Mouse (Mus musculus) heart, adult 2 months (tissue): ENCODE data around the gene Ces1e. TPM values are rescaled to one million over a fixed set of nuclear protein-coding genes. Genes with fewer than 3 reads are reported as not detected.
"Not testable (repeated sequence)": the region's sequence is repeated elsewhere in the genome, so short reads cannot be mapped to it uniquely, and the experiment has no call there.

Source experiments
- DNase-seq, 2 experiments: peaks; one replicate each; pipeline ENCODE4 v3.0.0; 2021
- H3K27ac ChIP-seq: fragments of 200-600 bp; 2 replicates; pipeline ENCODE4 v1.8.1; 2022
- H3K27me3 ChIP-seq: fragments of 200-500 bp; 2 replicates; pipeline ENCODE4 v1.6.1; 2012; ENCODE audit warnings: mild to moderate bottlenecking, low read length, inconsistent platforms, mixed read lengths; ENCODE audit not compliant: control insufficient read depth, insufficient read depth
- H3K36me3 ChIP-seq: fragments of 200-500 bp; 2 replicates; pipeline ENCODE4 v1.6.1; 2012; ENCODE audit warnings: low read length, inconsistent platforms; ENCODE audit not compliant: control insufficient read depth, insufficient read depth
- H3K4me1 ChIP-seq: fragments of 200-500 bp; 2 replicates; pipeline ENCODE4 v1.6.1; 2011; ENCODE audit warnings: low read length; ENCODE audit not compliant: control insufficient read depth, insufficient read depth
- H3K4me3 ChIP-seq: fragments of 200-600 bp; 2 replicates; pipeline ENCODE4 v1.8.1; 2022
- H3K79me2 ChIP-seq: fragments of 200-500 bp; replicated peaks from 2 replicates; pipeline ENCODE4 v1.6.1; 2012; ENCODE audit warnings: mild to moderate bottlenecking, inconsistent platforms, low read length, moderate library complexity, mixed read lengths; ENCODE audit not compliant: control insufficient read depth, insufficient read depth
- H3K9ac ChIP-seq: fragments of 200-500 bp; 2 replicates; pipeline ENCODE4 v1.6.1; 2012; ENCODE audit warnings: low read depth, mild to moderate bottlenecking, control low read depth, inconsistent platforms, low read length, mixed read lengths
- CTCF ChIP-seq: fragments of 200-600 bp; IDR thresholded peaks from 2 replicates; pipeline ENCODE4 v1.8.1; 2022; ENCODE audit warnings: antibody characterized with exemption, mild to moderate bottlenecking, moderate library complexity
- EP300 ChIP-seq: fragments of 200-500 bp; IDR thresholded peaks from 2 replicates; pipeline ENCODE4 v1.6.1; 2011; ENCODE audit warnings: low read depth, low read length, control low read depth; ENCODE audit not compliant: insufficient read depth
- POLR2A ChIP-seq: fragments of 200-500 bp; IDR thresholded peaks from 2 replicates; pipeline ENCODE4 v1.6.1; 2011; ENCODE audit warnings: mild to moderate bottlenecking, low read depth, low read length, control low read depth; ENCODE audit not compliant: insufficient read depth
- WGBS: fragments of 180-500 bp; shearing (Covaris S2); methylation state at CpG from one replicate; pipeline ENCODE4 v1.1.7; 2018; 5-methylcytosine and 5-hydroxymethylcytosine counted together
- intact Hi-C: fragments of 180-260 bp; cut with DNase I; formaldehyde crosslinking; loops from one replicate; pipeline ENCODE4 v1.15.1; 2025
- polyA plus RNA-seq: library from polyadenylated mRNA; depleted of rRNA; stranded (reverse); fragments of >200 nt; gene quantifications from 2 replicates; pipeline ENCODE4 v1.2.3, GENCODE M21; 2012
- total RNA-seq, 2 experiments: library from RNA; stranded (reverse); gene quantifications; 2 replicates each; pipeline ENCODE4 v1.2.3; 2021

The Ces1e gene
- total and polyA plus RNA-seq, 3 experiments: 0.50 to 1.1 (median 0.84) TPM

DNA sequence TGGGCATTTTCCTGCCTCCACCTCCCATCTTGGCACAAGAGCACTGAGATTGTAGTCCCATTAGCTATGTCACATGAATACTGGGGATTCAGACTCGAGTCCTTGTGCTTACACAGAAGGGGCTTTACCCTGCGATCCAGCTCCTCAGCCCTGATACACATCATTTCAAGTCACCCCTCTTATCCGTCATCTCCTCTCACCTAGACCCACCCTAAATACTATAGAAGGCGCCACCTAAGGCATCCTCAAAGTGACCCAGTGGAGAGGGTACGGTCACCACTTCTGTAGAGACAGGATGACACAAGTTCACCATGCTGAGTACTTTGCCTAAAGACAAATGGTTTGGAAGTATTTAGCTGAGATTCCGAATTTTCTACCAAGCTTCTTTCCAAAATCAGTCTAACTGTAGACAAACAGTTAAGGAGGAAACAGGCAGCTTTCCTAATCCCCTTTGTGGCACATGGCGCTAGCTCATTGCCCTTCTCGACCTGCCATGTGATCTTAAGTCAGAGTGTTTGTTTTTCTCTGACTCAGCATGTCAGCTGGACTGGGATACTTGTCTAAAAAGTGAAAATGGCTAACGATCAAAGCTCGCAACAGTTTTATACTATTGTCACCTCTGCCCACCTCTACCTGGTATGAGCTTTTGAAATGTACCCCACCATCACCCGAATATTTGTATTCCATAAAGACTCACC lies 597 bp downstream of the Ces1e start:
- DNase-seq: no peak
- H3K4me3 ChIP-seq: no peak overlapping the region
- H3K9ac ChIP-seq: no peak overlapping the region
- H3K4me1 ChIP-seq: no peaks in the 10 kb centered on the region
- H3K36me3 ChIP-seq: no peaks in the 10 kb centered on the region
- no peaks in the 10 kb centered on the region for H3K79me2 ChIP-seq
- H3K27me3 ChIP-seq: no peaks in the 10 kb centered on the region
- no peak overlapping the region for H3K27ac ChIP-seq
- WGBS: 65% methylated on average over 11 of the region's 11 CpGs
- no peak for TF ChIP-seq POLR2A
- TF ChIP-seq EP300: no peak
- no peak for TF ChIP-seq CTCF
- intact Hi-C loops: no loop called here

DNA sequence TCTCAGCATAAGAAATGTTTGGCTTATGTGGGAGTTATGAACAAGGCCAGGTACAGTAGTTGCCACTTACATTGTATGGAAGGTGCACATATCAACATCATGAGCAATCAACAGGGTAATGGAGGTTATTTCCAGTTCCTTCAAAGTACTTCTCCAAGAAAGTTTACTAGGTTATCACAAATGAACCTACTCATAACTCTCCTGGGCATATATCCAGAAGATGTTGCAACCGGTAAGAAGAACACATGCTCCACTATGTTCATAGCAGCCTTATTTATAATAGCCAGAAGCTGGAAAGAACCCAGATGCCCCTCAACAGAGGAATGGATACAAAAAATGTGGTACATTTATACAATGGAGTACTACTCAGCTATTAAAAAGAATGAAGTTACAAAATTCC lies 2.9 kb downstream of the Ces1e start:
- intact Hi-C loops, H3K27me3 ChIP-seq, H3K4me1 ChIP-seq, H3K9ac ChIP-seq, H3K27ac ChIP-seq, H3K79me2 ChIP-seq, H3K36me3 ChIP-seq, H3K4me3 ChIP-seq, DNase-seq: not testable (repeated sequence)
- 86% methylated on average over 1 of the region's 1 CpGs for WGBS

DNA sequence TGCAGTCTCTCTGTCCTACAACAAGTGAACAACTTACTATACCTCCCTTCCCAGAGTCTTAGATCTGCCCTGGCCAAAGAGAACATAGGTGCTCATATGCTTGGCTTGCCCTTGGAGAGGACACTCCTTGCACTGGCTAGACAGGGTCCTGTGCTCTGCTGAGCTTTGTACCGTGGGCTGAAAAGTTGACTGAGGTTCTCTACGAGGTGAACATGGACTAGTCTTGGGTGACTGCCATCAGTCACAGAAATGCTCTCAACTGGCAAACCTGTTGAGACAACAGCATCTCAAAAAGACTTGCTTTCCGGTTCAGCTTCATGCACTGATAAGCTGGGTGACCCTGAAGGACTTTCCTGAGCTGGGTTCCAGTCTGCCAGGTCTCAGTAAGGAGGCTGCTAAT lies 7.5 kb downstream of the Ces1e start:
- intact Hi-C loops: loop anchor here (5.0 kb wide), 1 partner anchor 175 kb away; no protein-coding TSS in a partner anchor
- Histone ChIP-seq H3K4me1 (peaks cover 3% of the 10 kb centered on the region; the same call in 1 of the 2 replicates), H3K79me2 (no peaks in the 10 kb centered on the region), H3K27ac (no peak overlapping the region), H3K36me3 (peaks cover 2% of the 10 kb centered on the region; the same call in 1 of the 2 replicates), H3K9ac (no peak overlapping the region), H3K27me3 (no peaks in the 10 kb centered on the region), H3K4me3 (no peak overlapping the region)
- WGBS: 50% methylated on average over 3 of the region's 3 CpGs
- TF ChIP-seq CTCF (no peak), POLR2A (no peak), EP300 (no peak)
- no peak for DNase-seq

GRCm38 (mm10) chr8:93217867-93218266 lies 11.6 kb downstream of the Ces1e start:
- Histone ChIP-seq H3K79me2 (no peaks in the 10 kb centered on the region), H3K27ac (peak overlapping the region; percentile 91), H3K9ac (peak overlapping the region; percentile 55), H3K36me3 (peaks cover 2% of the 10 kb centered on the region; the same call in 1 of the 2 replicates), H3K4me1 (peaks cover 3% of the 10 kb centered on the region; the same call in 1 of the 2 replicates), H3K27me3 (no peaks in the 10 kb centered on the region), H3K4me3 (no peak overlapping the region)
- intact Hi-C loops: loop anchor here (2.0 kb wide), 1 partner anchor 17 kb away; no protein-coding TSS in a partner anchor
- TF ChIP-seq CTCF (peak; percentile 64), EP300 (no peak), POLR2A (no peak)
- 38% methylated on average over 4 of the region's 4 CpGs for WGBS
- DNase-seq: no peak

DNA sequence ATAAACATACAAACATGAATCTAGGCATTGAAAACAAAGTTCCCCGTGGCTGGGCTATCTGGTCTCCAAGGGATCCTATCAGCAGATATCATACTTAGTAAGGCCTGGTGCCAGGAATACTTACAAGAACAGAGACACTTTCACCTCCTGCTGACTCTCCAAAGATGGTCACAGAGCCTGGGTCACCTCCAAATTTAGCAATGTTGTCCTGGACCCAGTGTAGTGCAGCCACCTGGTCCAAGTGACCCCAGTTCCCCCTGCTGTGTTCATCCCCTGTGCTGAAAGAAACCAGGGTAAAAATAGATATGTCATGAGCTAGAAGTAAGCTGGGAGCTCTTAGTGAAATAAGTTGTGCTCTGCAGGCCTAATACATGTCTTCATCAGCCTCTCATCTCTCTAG lies 12.0 kb downstream of the Ces1e start:
- 14% methylated on average over 1 of the region's 1 CpGs for WGBS
- Histone ChIP-seq H3K4me1 (peaks cover 3% of the 10 kb centered on the region; the same call in 1 of the 2 replicates), H3K36me3 (peaks cover 2% of the 10 kb centered on the region; the same call in 1 of the 2 replicates), H3K27me3 (no peaks in the 10 kb centered on the region), H3K79me2 (no peaks in the 10 kb centered on the region), H3K4me3 (no peak overlapping the region), H3K9ac (peak overlapping the region; percentile 55), H3K27ac (peak overlapping the region; percentile 91)
- TF ChIP-seq EP300 (peak; percentile 91), POLR2A (peak; percentile 38; the same call in 1 of the 2 replicates), CTCF (no peak)
- DNase-seq: peak; percentile 41 to 78
- intact Hi-C loops: loop anchor here (2.0 kb wide), 1 partner anchor 17 kb away; no protein-coding TSS in a partner anchor

- H3K4me3 ChIP-seq: no peak overlapping the region
- H3K79me2 ChIP-seq: no peaks in the 10 kb centered on the region
- DNase-seq: no peak
- H3K4me1 ChIP-seq: no peaks in the 10 kb centered on the region
- TF ChIP-seq POLR2A: no peak
- TF ChIP-seq CTCF: no peak
- TF ChIP-seq EP300: no peak
- H3K9ac ChIP-seq: no peak overlapping the region
- no peaks in the 10 kb centered on the region for H3K27me3 ChIP-seq
- intact Hi-C loops: no loop called here
- no peaks in the 10 kb centered on the region for H3K36me3 ChIP-seq
- H3K27ac ChIP-seq: no peak overlapping the region
These were observed 18.3 kb downstream of the Ces1e start for GRCm38 (mm10) chr8:93211091-93211490.
